ENCODE assay signal across 18 mouse cellular contexts in genomic region chr14:76359837-76360410, GRCm38 (mm10). TPM values are rescaled to one million over a fixed set of nuclear protein-coding genes. Genes with fewer than 3 reads are reported as not detected.
A peak's percentile ranks its signal among the peaks of the same experiment; 100 is the strongest.
DNase-seq lines count a peak whose midpoint lies in the region; ATAC-seq and TF ChIP-seq lines count a peak whose summit lies in the region.
"Had no signal": no experiment of that assay in that cellular context is flagged by ENCODE, and none has a peak within 500 bp of the region (broad histone marks: within the 10 kb centered on the region; RNA-seq: fewer than 3 reads in every experiment).

No protein-coding gene starts in this region.

- H3K36me3 ChIP-seq in lung, embryonic 16.5 days (ENCODE audit: control insufficient read depth, insufficient read depth, low read length) = no peaks in the 10 kb centered on the region
- H3K36me3 ChIP-seq: embryonic facial prominence, embryonic 12.5 days; forebrain, embryonic 12.5 days; heart, embryonic 12.5 days; hindbrain, embryonic 10.5 days had no signal

- peaks cover 7% of the 10 kb centered on the region for H3K4me1 ChIP-seq in lung, embryonic 16.5 days (replicated peaks; ENCODE audit: control insufficient read depth, insufficient read depth, low read length)
- H3K4me1 ChIP-seq in lung, adult 2 months (ENCODE audit: control insufficient read depth, insufficient read depth, low read length) = peaks cover 5% of the 10 kb centered on the region
- H3K4me1 ChIP-seq in embryonic fibroblast, embryonic 13.5 days (ENCODE audit: control insufficient read depth, insufficient read depth, low read length) = peaks cover 5% of the 10 kb centered on the region
- H3K4me1 ChIP-seq: forebrain, embryonic 12.5 days had no signal

- no peak for TF ChIP-seq POLR2A in lung, adult 2 months (IDR thresholded peaks at IDR 0.05; ENCODE audit: borderline replicate concordance, extremely low read depth, low read depth, low read length)
- no peak for TF ChIP-seq POLR2A in embryonic fibroblast, embryonic 13.5 days (IDR thresholded peaks at IDR 0.05; ENCODE audit: low read depth, low read length)

- no peak overlapping the region for H3K27ac ChIP-seq in lung, embryonic 16.5 days (ENCODE audit: low read length)
- H3K27ac ChIP-seq in embryonic fibroblast, embryonic 13.5 days (ENCODE audit: insufficient read depth, low read length) = peak overlapping the region; percentile 36; the same call in 1 of the 2 replicates
- H3K27ac ChIP-seq: embryonic facial prominence, embryonic 12.5 days; forebrain, embryonic 12.5 days; hindbrain, embryonic 10.5 days; hindbrain, embryonic 14.5 days had no signal

- no peak for DNase-seq in lung, adult 2 months
- DNase-seq in 3T3-L1 (ENCODE audit: low read depth, low spot score) = peak; percentile 50
- peak; percentile 80 for DNase-seq in Muller cell, postnatal 12 days (ENCODE audit: inconsistent ontology term)
- no peak for DNase-seq in kidney, adult 8-10 months
- DNase-seq: adrenal gland, adult 8-10 months; B cell, adult 2 months; cerebellum, adult 11-12 months; cerebellum, adult 9-10 months; cerebellum, postnatal 25 days; gastrocnemius, postnatal 25 days had no signal

- H3K27me3 ChIP-seq in lung, embryonic 16.5 days (ENCODE audit: control insufficient read depth, insufficient read depth, low read depth, low read length) = no peaks in the 10 kb centered on the region
- H3K27me3 ChIP-seq: embryonic facial prominence, embryonic 12.5 days; forebrain, embryonic 12.5 days; heart, embryonic 12.5 days had no signal

- TF ChIP-seq CTCF in lung, adult 2 months (IDR thresholded peaks at IDR 0.05; ENCODE audit: insufficient read depth, low read length) = no peak
- TF ChIP-seq CTCF in embryonic fibroblast, embryonic 13.5 days (IDR thresholded peaks at IDR 0.05; ENCODE audit: borderline replicate concordance, insufficient read depth, low read length) = no peak

- peak; percentile 54; the same call in 1 of the 2 replicates for ATAC-seq in lung, embryonic 16.5 days (ENCODE audit: low read depth)
- ATAC-seq: forebrain, embryonic 16.5 days had no signal

- WGBS in lung, embryonic 16.5 days = 38% methylated on average over 11 of the region's 11 CpGs
- 39% methylated on average over 11 of the region's 11 CpGs for WGBS in lung, adult 2 months

- H3K9ac ChIP-seq in lung, embryonic 16.5 days (ENCODE audit: low read length) = no peak overlapping the region
- H3K9ac ChIP-seq: embryonic facial prominence, embryonic 12.5 days; forebrain, embryonic 12.5 days; heart, embryonic 12.5 days; hindbrain, embryonic 14.5 days had no signal

- H3K4me3 ChIP-seq in lung, embryonic 16.5 days (ENCODE audit: low read length) = no peak overlapping the region
- no peak overlapping the region for H3K4me3 ChIP-seq in lung, adult 2 months (replicated peaks; ENCODE audit: extremely low read depth, low read depth, low read length)
- H3K4me3 ChIP-seq in embryonic fibroblast, embryonic 13.5 days (ENCODE audit: insufficient read depth, low read length) = no peak overlapping the region
- H3K4me3 ChIP-seq: embryonic facial prominence, embryonic 12.5 days; forebrain, embryonic 12.5 days; heart, embryonic 12.5 days; hindbrain, embryonic 10.5 days had no signal

- no peak overlapping the region for H3K4me2 ChIP-seq in lung, embryonic 16.5 days (ENCODE audit: low read depth, low read length)
- H3K4me2 ChIP-seq: embryonic facial prominence, embryonic 12.5 days; forebrain, embryonic 12.5 days; heart, embryonic 12.5 days; hindbrain, embryonic 14.5 days had no signal

- H3K9me3 ChIP-seq in lung, embryonic 16.5 days (ENCODE audit: control insufficient read depth, low read length) = peaks cover 3% of the 10 kb centered on the region; the same call in 1 of the 2 replicates
- H3K9me3 ChIP-seq: forebrain, embryonic 12.5 days; hindbrain, embryonic 10.5 days had no signal

RNA-seq across cellular contexts. Expression of gene Tsc22d1, which starts 54.8 kb away (rescaled TPM):
- 737 and 792 TPM in 2 replicates for polyA plus RNA-seq in lung, embryonic 16.5 days (2015; fragmentation: Nextera tagmentation; extraction: Ambion mirVana)
- polyA plus RNA-seq in lung, adult 2 months (2012; rRNA removed) = 163 and 215 TPM in 2 replicates
- polyA plus RNA-seq in embryonic fibroblast, embryonic 13.5 days (2011; ENCODE audit: insufficient read length, low read depth, missing spikeins) = 231 and 370 TPM in 2 replicates

Comparison
In these comparisons a context has a peak if more than half of its experiments do, and no peak if none do; other contexts are left out.
1. DNase-seq: peak in 3T3-L1 (single experiment) and Muller cell, postnatal 12 days (single experiment); none in lung, adult 2 months (single experiment) and kidney, adult 8-10 months (0 of 2).